Mouse (Mus musculus) G1E (cell line): ENCODE results near the gene Gse1.

Source experiments
- CTCF ChIP-seq: IDR thresholded peaks from 2 replicates; pipeline ENCODE4 v1.5.1; 2012; ENCODE audit warnings: low read depth, low read length, inconsistent platforms, mixed read lengths
- TAL1 ChIP-seq: conservative IDR thresholded peaks from 2 replicates; pipeline ENCODE4 v1.6.1; 2012; ENCODE audit warnings: low read depth, low read length, inconsistent platforms, mixed read lengths

GRCm38 (mm10) chr8:120474496-120475235 lies 246.4 kb downstream of the Gse1 start:
- TF ChIP-seq CTCF (no peak), TAL1 (no peak)
